Mouse (Mus musculus) natural killer cell, adult 2 months (primary cell): ENCODE measurements at regions not wholly inside any gene's neighbourhood (a gene's known extent, or its start where the extent isn't known, plus 50 kb on each side); places are given as distances from the start of the nearest gene placed in this dataset.

ENCODE experiments used
- DNase-seq, 2 experiments: peaks; one replicate each; pipeline ENCODE4 v3.0.0; 2022; ENCODE audit warnings: low spot score in 2 of 2

GRCm38 (mm10) chr9:100404426-100404825, 82.2 kb downstream of the Il20rb start:
- no peak for DNase-seq

GRCm38 (mm10) chr9:100400366-100400765, 86.2 kb downstream of the Il20rb start:
- DNase-seq: peak; percentile 25 to 43

GRCm38 (mm10) chr9:100396340-100396910, 90.2 kb downstream of the Il20rb start:
- no peak for DNase-seq

DNA sequence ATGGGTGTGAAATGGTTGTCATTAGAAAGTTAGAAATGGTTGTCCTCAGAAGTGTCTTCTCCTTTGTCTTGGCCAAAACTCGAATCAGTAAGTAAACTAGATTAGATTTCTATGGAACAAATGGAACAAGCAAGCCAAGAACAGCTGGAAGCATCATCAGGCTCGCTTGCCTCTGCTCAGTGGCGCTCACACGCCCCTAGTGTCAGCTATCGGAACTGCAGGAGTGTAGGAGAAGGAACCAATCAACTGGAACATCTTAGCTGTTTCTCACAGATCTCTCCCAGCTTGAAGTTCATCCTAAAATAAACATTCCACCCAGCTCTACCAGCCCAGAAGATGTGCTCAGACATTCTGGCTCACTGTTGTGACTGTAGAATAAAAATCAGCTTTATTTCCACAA, 90.9 kb downstream of the Il20rb start:
- DNase-seq: peak; percentile 43 to 59

DNA sequence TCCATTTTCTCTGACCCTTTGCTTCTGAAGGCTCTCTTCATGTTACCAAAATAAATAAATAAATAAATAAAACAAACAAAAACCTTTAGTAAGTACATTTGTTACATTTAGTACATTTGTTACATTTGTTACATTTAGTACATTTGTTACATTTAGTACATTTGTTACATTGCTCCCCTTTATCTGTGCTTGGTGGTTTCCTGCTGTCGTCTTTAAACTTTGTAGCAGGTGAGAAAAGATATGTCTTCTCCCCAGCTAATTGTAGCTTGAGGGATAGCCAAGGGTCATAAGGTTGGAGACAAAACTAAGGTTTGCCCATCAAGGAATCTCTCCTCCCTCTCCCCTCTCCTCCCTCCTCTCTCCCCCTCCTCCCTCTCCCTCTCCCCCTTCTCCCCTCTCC, 92.0 kb downstream of the Il20rb start:
- DNase-seq: no peak

DNA sequence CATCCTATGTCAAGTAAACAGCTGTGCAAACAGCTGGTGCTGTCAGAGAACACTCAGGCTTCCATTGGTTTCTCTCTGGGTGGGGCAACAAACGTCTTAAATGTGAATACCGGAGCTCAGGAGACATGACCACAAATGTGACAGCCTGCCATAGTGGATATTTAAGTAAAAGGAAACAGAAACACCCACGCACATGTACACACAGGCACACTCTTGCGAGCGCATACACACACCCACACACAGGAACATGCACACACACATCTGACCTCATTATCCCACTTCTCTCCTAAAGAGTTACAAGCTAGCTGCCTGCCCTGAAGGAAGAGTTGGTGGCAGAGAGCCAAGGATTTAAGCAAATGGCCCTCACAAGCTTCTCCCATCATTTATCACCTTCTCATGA, 92.4 kb downstream of the Il20rb start:
- DNase-seq: no peak

DNA sequence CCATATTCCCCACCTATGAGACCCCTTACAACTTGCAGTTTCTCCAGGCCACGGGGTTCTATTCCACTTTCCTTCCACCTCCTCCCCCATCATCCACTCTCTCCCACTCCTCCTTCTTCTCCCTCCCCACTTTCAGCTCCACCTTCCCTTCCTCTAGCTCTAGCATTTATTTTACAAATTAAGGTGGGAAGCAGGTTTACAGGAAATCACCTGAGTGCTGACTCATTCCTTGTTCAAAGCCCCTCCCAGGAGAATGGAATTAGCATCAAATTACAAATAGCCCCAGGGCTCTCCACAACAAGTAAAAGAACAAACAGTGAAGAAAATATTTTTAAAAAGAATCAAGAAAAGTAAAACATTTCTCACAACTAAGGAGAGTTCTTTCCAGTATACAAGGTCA, 94.3 kb downstream of the Il20rb start:
- no peak for DNase-seq

GRCm38 (mm10) chr9:100391566-100392213, 94.9 kb downstream of the Il20rb start:
- DNase-seq: no peak

- DNase-seq: no peak
Measured at GRCm38 (mm10) chr9:100388393-100388792, 98.2 kb downstream of the Il20rb start.

DNA sequence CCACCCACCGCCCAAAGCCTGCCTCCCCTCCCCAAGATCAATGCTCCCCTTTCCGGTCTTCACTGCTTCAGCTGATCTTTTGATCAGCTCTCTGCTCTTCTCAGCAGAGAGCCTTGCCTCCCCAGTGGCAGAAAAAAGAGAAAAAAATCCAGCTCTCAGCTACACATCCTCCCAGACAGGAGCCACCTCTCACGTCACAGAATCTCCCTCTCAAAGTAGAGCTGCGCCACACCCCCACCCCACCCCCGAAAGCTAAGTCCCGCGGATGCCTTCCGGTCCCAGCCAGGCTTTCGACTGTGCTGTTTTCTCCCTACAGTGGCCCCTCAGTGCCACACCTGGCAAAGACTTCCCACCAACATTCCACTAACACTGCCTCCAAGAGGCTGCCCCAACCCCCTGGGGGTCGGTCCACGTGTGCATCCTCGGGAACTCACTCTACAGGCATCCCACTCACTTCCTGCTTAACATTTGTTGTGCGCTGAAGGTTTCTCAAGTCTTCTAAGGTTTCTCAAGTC, 99.4 kb downstream of the Il20rb start:
- no peak for DNase-seq

GRCm38 (mm10) chr9:100382492-100382891, 104.1 kb downstream of the Il20rb start:
- DNase-seq: peak; percentile 9 to 21

GRCm38 (mm10) chr9:100369921-100370320, 116.7 kb downstream of the Il20rb start:
- no peak for DNase-seq

- no peak for DNase-seq
Measured at GRCm38 (mm10) chr9:100366816-100367215, 119.8 kb downstream of the Il20rb start.

DNA sequence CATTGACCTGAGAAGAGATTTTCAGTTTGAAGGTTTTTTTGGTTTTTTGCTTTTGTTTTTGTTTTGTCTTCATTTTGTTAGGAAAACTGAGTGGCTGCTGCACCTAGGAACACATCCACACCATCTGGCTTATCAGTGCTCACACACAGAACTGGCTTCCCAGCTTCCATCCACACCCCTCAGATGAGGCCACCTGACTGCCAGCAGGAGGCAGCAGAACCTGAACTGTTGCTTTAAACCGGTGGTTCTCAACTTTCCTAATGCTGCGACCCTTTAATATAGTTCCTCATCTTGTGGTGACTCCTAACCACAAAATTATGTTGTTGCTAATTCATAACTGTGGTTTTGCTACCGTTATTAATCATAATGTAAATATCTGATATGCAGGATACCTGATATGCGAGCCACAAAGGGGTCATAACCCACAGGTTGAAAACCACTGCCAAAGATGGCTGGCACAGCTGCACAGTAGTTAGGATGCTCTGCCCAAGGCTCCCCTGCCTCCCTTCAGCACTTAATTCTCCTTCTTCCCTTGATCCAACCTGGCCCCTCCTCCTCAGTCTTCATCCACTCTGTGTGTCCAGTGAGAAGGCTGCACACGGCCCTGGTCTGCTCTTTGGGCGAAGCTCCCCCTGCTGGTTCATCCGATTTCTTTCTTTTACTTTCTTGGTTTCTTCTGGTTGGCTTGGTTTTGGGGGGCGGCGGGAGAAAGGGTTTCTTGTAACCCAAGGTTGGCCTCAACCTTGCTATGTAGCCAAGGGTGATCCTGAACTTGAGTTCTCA, 126.5 kb downstream of the Il20rb start:
- DNase-seq: no peak

- DNase-seq: no peak
Measured at GRCm38 (mm10) chr9:100357553-100357952, 129.0 kb downstream of the Il20rb start.

DNA sequence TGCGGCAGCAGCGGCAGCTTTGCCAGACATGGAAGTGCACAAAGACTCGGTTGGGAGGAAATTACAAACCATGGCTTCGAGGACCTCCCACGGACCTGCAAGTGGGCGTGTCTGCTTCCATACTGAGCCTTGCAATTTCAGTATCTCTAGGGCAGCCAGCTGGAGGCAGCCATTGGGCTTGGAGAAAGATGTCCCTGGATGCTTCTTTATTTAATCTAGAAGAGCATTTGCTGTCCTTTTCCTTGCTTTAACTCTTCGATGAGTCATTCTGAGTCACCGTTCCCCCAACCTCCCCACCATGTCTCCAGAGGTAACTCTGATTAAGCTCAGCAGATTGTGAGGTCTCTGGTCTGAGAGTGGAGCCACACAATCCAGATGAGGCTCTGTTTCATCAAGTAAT, 145.8 kb downstream of the Il20rb start:
- no peak for DNase-seq

GRCm38 (mm10) chr9:100307765-100308164, 178.8 kb downstream of the Il20rb start:
- no peak for DNase-seq

GRCm38 (mm10) chr9:100307364-100307763, 179.2 kb downstream of the Il20rb start:
- DNase-seq: no peak

GRCm38 (mm10) chr9:100303762-100304161, 182.8 kb downstream of the Il20rb start:
- DNase-seq: no peak

- DNase-seq: no peak
Measured at GRCm38 (mm10) chr9:100301613-100302012, 185.0 kb downstream of the Il20rb start.

GRCm38 (mm10) chr9:100277361-100277760, 209.2 kb downstream of the Il20rb start:
- DNase-seq: no peak

- no peak for DNase-seq
Measured at GRCm38 (mm10) chr9:100266528-100267387, 219.8 kb downstream of the Il20rb start.
